Mouse (Mus musculus): Measurements from ENCODE around the gene Hmgcs2. TPM values are rescaled to one million over a fixed set of nuclear protein-coding genes. Genes with fewer than 3 reads are reported as not detected.

The Hmgcs2 gene
- total and polyA plus RNA-seq, 3 experiments = 0.12 to 0.81 TPM; not detected in 1

DNA sequence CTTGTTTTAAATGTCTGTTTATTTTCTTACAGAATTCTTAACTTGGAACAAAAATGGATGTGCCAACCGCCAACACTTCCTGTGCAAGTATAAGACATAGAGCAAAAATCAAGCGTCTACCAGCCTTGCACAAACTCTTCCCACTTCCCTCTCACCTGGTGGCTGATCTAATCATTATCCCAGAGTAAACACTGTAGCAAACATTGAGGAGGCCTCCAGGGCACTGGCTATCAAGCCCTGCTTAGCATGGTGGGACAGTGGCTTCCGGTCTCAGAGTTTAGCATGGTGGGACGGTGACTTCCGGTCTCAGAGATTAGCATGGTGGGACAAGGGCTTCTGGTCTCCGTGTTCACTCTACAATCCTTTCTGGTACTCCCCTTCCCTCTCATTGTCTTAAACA lies 44.0 kb upstream of the Hmgcs2 start:
- Histone ChIP-seq H3K4me3 (ENCODE audit: control insufficient read depth in 1 of 2, insufficient read depth in 1 of 2, low read depth in 2 of 2, low read length in 2 of 2) (no peak overlapping the region), H3K9ac (ENCODE audit: control insufficient read depth, low read depth, low read length, poor library complexity, severe bottlenecking) (no peak overlapping the region)

GRCm38 (mm10) chr3:98237240-98237639 lies 43.0 kb upstream of the Hmgcs2 start:
- Histone ChIP-seq H3K4me1 (ENCODE audit: control insufficient read depth in 1 of 2, insufficient read depth in 2 of 2, low read length in 2 of 2) (peaks cover 4 to 7% of the 10 kb centered on the region in 2 experiments), H3K27ac (ENCODE audit: control insufficient read depth, low read depth, low read length) (no peak overlapping the region), H3K79me2 (ENCODE audit: control insufficient read depth, insufficient read depth, low read length, poor library complexity) (no peaks in the 10 kb centered on the region), H3K36me3 (ENCODE audit: control insufficient read depth in 1 of 2, insufficient read depth in 2 of 2, low read length in 2 of 2) (peaks cover 0 to 5% of the 10 kb centered on the region in 2 experiments; a peak in 2 of 4 replicates), H3K9me3 (replicated peaks; ENCODE audit: insufficient read depth, low read length) (no peaks in the 10 kb centered on the region), H3K27me3 (ENCODE audit: control insufficient read depth in 1 of 2, insufficient read depth in 2 of 2, low read length in 2 of 2) (peaks cover 0 to 2% of the 10 kb centered on the region in 2 experiments; a peak in 1 of 4 replicates), H3K4me3 (ENCODE audit: control insufficient read depth in 1 of 2, insufficient read depth in 1 of 2, low read depth in 2 of 2, low read length in 2 of 2) (no peak overlapping the region), H3K9ac (ENCODE audit: control insufficient read depth, low read depth, low read length, poor library complexity, severe bottlenecking) (no peak overlapping the region)
- no peak for TF ChIP-seq MYB (IDR thresholded peaks at IDR 0.05; ENCODE audit: low read depth, low read length)
- no peak for TF ChIP-seq KAT2A (conservative IDR thresholded peaks at IDR 0.05; ENCODE audit: low read depth, low read length)
- no peak for TF ChIP-seq JUND (IDR thresholded peaks at IDR 0.05; ENCODE audit: low read depth, low read length)
- TF ChIP-seq TAL1 (IDR thresholded peaks at IDR 0.05; ENCODE audit: low read length) = no peak
- no peak for TF ChIP-seq ZKSCAN1 (IDR thresholded peaks at IDR 0.05; ENCODE audit: low read depth, low read length)
- no peak for TF ChIP-seq NRF1 (IDR thresholded peaks at IDR 0.05; ENCODE audit: insufficient read depth, low read depth, low read length, poor library complexity, severe bottlenecking)
- TF ChIP-seq MXI1 (IDR thresholded peaks at IDR 0.05; ENCODE audit: low read depth, low read length) = no peak
- TF ChIP-seq EP300 (IDR thresholded peaks at IDR 0.05; ENCODE audit: low read depth in 1 of 2, low read length in 2 of 2) = no peak
- TF ChIP-seq ELF1 (IDR thresholded peaks at IDR 0.05; ENCODE audit: low read depth, low read length) = no peak
- DNase-seq (ENCODE audit: low read depth, low spot score) = no peak

More for the DNA sequence above, 44.0 kb upstream of the Hmgcs2 start:
- Histone ChIP-seq H3K4me1 (ENCODE audit: control insufficient read depth in 1 of 2, insufficient read depth in 2 of 2, low read length in 2 of 2) (peaks cover 4 to 7% of the 10 kb centered on the region in 2 experiments), H3K9me3 (replicated peaks; ENCODE audit: insufficient read depth, low read length) (no peaks in the 10 kb centered on the region), H3K27ac (ENCODE audit: control insufficient read depth, low read depth, low read length) (no peak overlapping the region), H3K27me3 (ENCODE audit: control insufficient read depth in 1 of 2, insufficient read depth in 2 of 2, low read length in 2 of 2) (peaks cover 0 to 2% of the 10 kb centered on the region in 2 experiments; a peak in 1 of 4 replicates), H3K36me3 (ENCODE audit: control insufficient read depth in 1 of 2, insufficient read depth in 2 of 2, low read length in 2 of 2) (peaks cover 0 to 5% of the 10 kb centered on the region in 2 experiments; a peak in 2 of 4 replicates), H3K79me2 (ENCODE audit: control insufficient read depth, insufficient read depth, low read length, poor library complexity) (no peaks in the 10 kb centered on the region)
- no peak for TF ChIP-seq RAD21 (IDR thresholded peaks at IDR 0.05; ENCODE audit: low read depth, low read length)
- no peak for DNase-seq (ENCODE audit: low read depth, low spot score)

DNA sequence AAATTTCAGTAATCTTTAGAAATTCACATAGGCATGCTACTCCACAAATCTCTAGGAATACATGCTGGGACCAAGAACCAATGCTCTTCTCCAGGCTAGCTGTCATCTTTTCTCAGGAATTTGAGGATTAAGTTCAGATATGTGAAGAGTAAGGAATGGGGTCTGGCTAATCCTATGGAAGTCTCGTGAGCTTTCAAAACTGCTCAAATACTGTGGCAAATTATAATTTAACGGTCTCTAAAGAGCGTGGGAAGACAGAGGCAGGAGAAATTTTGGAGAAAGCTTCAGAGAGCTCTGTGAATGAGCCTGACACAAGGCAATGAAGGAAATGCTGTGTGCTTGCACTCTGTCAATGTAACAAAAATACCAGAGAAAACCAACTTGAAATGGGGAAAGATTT lies 42.1 kb upstream of the Hmgcs2 start:
- no peaks in the 10 kb centered on the region for H3K9me3 ChIP-seq (replicated peaks; ENCODE audit: insufficient read depth, low read length)
- no peak for DNase-seq (ENCODE audit: low read depth, low spot score)
- no peak overlapping the region for H3K27ac ChIP-seq (ENCODE audit: control insufficient read depth, low read depth, low read length)

More for the DNA sequence above, 42.1 kb upstream of the Hmgcs2 start:
- Histone ChIP-seq H3K9ac (ENCODE audit: control insufficient read depth, low read depth, low read length, poor library complexity, severe bottlenecking) (no peak overlapping the region), H3K27me3 (ENCODE audit: control insufficient read depth in 1 of 2, insufficient read depth in 2 of 2, low read length in 2 of 2) (peaks cover 0 to under 1% of the 10 kb centered on the region in 2 experiments; a peak in 1 of 4 replicates), H3K79me2 (ENCODE audit: control insufficient read depth, insufficient read depth, low read length, poor library complexity) (no peaks in the 10 kb centered on the region), H3K36me3 (ENCODE audit: control insufficient read depth in 1 of 2, insufficient read depth in 2 of 2, low read length in 2 of 2) (peaks cover 0 to 5% of the 10 kb centered on the region in 2 experiments; a peak in 2 of 4 replicates), H3K4me1 (ENCODE audit: control insufficient read depth in 1 of 2, insufficient read depth in 2 of 2, low read length in 2 of 2) (peaks cover 4 to 7% of the 10 kb centered on the region in 2 experiments), H3K4me3 (ENCODE audit: control insufficient read depth in 1 of 2, insufficient read depth in 1 of 2, low read depth in 2 of 2, low read length in 2 of 2) (no peak overlapping the region)
- TF ChIP-seq NRF1 (IDR thresholded peaks at IDR 0.05; ENCODE audit: insufficient read depth, low read depth, low read length, poor library complexity, severe bottlenecking) (no peak), GABPA (IDR thresholded peaks at IDR 0.05; ENCODE audit: low read depth, low read length) (no peak), MYB (IDR thresholded peaks at IDR 0.05; ENCODE audit: low read depth, low read length) (no peak), HCFC1 (IDR thresholded peaks at IDR 0.05; ENCODE audit: low read depth, low read length) (no peak), ELF1 (IDR thresholded peaks at IDR 0.05; ENCODE audit: low read depth, low read length) (no peak), TBP (IDR thresholded peaks at IDR 0.05; ENCODE audit: low read depth, low read length) (no peak), MAX (IDR thresholded peaks at IDR 0.05; ENCODE audit: low read length) (no peak), ZNF384 (IDR thresholded peaks at IDR 0.05; ENCODE audit: low read depth, low read length) (no peak), GATA1 (IDR thresholded peaks at IDR 0.05; ENCODE audit: low read depth, low read length) (no peak), CHD1 (IDR thresholded peaks at IDR 0.05; ENCODE audit: low read depth, low read length) (no peak), TCF12 (IDR thresholded peaks at IDR 0.05; ENCODE audit: low read depth, low read length) (no peak), USF2 (IDR thresholded peaks at IDR 0.05; ENCODE audit: borderline replicate concordance in 1 of 2, insufficient read depth in 1 of 2, low read depth in 1 of 2, low read length in 2 of 2) (no peak), NELFE (IDR thresholded peaks at IDR 0.05; ENCODE audit: low read depth, low read length) (no peak), CHD2 (IDR thresholded peaks at IDR 0.05; ENCODE audit: low read length) (no peak), MYC (IDR thresholded peaks at IDR 0.05; ENCODE audit: low read depth, low read length) (no peak), JUND (IDR thresholded peaks at IDR 0.05; ENCODE audit: low read depth, low read length) (no peak), MAFK (IDR thresholded peaks at IDR 0.05; ENCODE audit: borderline replicate concordance, low read depth, low read length) (no peak), UBTF (IDR thresholded peaks at IDR 0.05; ENCODE audit: borderline replicate concordance, insufficient read depth, low read depth, low read length) (no peak)

Data from MEL (cell line).